Mouse (Mus musculus): ENCODE measurements around the gene Pprc1. TPM values are rescaled to one million over a fixed set of nuclear protein-coding genes. Genes with fewer than 3 reads are reported as not detected.

The Pprc1 gene
- polyA plus RNA-seq, 1 experiment from 2014 or later: 33.2 TPM

GRCm38 (mm10) chr19:46078535-46078934, 33.8 kb downstream of the Pprc1 start:
- no peak for DNase-seq (ENCODE audit: low read depth, low spot score)
- ChIA-PET POLR2A (no interaction called here), CTCF (no interaction called here)
- no peak for ATAC-seq
- in situ Hi-C loops (cut with MboI; ENCODE audit: low pct_unique_long_range_greater_than_20kb): no loop called here
- H3K27me3 ChIP-seq: no peaks in the 10 kb centered on the region
- no peak for TF ChIP-seq CTCF (IDR thresholded peaks at IDR 0.05)

- TF ChIP-seq CTCF (IDR thresholded peaks at IDR 0.05): no peak
- ATAC-seq: no peak
- no peak for DNase-seq (ENCODE audit: low read depth, low spot score)
- CTCF ChIA-PET: interaction anchor here (0.9 to 2.3 kb wide), 5 partner anchors 12 to 140 kb away, joined by 3 to 7 read pairs (median 4); partner anchors contain the start of gene Ldb1
- POLR2A ChIA-PET: interaction anchor here (1.2 kb wide), 1 partner anchor 244 kb away, joined by 3 read pairs; the partner anchor contains the start of gene Fbxl15
- in situ Hi-C loops (cut with MboI; ENCODE audit: low pct_unique_long_range_greater_than_20kb): no loop called here
- no peaks in the 10 kb centered on the region for H3K27me3 ChIP-seq
These were observed 40.5 kb downstream of the Pprc1 start for GRCm38 (mm10) chr19:46085185-46085584.

DNA sequence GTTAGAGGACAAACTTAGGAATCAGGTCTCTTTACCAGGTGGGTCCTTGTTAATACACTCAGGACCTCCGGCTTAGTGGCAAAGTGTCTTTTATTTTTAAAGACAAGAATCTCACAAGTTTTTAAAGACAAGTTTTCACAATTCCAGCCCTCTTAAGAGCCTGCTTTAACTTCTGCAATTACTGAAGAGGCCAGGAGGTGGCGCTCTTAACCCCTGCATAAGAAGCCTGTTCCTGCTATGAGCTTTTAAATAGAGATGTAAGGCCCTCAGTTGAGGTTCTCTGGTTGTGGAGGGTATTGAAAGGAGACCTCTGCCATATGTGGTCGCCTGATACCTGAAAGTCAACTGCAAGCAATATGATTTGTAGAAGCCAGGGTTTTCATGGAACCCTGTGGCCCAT, 41.7 kb downstream of the Pprc1 start:
- ChIA-PET POLR2A (interaction anchor here (0.6 kb wide), 1 partner anchor 256 kb away, joined by 5 read pairs; no protein-coding TSS in a partner anchor), CTCF (interaction anchor here (0.7 to 2.3 kb wide), 8 partner anchors 10 to 211 kb away, joined by 3 to 7 read pairs (median 4); partner anchors contain the start of gene Ldb1)
- ATAC-seq (no peak), DNase-seq (ENCODE audit: low read depth, low spot score) (peak; percentile 15)
- no peaks in the 10 kb centered on the region for H3K27me3 ChIP-seq
- in situ Hi-C loops (cut with MboI; ENCODE audit: low pct_unique_long_range_greater_than_20kb): no loop called here
- TF ChIP-seq CTCF (IDR thresholded peaks at IDR 0.05): peak; percentile 90

- DNase-seq (ENCODE audit: low read depth, low spot score): no peak
- in situ Hi-C loops (cut with MboI; ENCODE audit: low pct_unique_long_range_greater_than_20kb): no loop called here
- ATAC-seq: no peak
- H3K27me3 ChIP-seq: peaks cover 3% of the 10 kb centered on the region
- TF ChIP-seq CTCF (IDR thresholded peaks at IDR 0.05): no peak
- CTCF ChIA-PET: interaction anchor here (1.0 kb wide), 1 partner anchor 161 kb away, joined by 3 read pairs; no protein-coding TSS in a partner anchor
- POLR2A ChIA-PET: interaction anchor here (0.7 kb wide), 1 partner anchor 32 kb away, joined by 3 read pairs; no protein-coding TSS in a partner anchor
These were observed 43.2 kb downstream of the Pprc1 start for GRCm38 (mm10) chr19:46087871-46088270.

- no peak for DNase-seq (ENCODE audit: low read depth, low spot score)
These were observed 47.0 kb downstream of the Pprc1 start for GRCm38 (mm10) chr19:46091641-46092040.

DNA sequence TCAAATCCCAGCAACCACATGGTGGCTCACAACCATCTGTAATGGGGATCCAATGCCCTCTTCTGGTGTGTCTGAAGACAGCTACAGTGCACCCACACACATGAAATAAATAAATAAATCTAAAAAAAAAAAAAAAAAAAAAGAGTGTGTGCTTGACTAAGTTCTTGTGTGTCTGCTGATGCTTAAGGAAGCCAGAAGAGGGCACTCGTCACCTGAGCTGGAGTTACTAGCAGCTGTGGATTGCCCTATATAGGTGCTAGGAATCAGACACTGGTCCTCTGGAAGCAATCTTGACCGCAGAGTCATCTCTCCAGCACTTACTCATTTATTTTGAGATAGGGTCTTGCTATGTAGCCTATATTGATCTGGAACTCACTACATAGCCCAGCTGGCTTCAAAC, 49.5 kb downstream of the Pprc1 start:
- CTCF ChIA-PET: interaction anchor here (1.1 kb wide), 1 partner anchor 14 kb away, joined by 3 read pairs; no protein-coding TSS in a partner anchor
- TF ChIP-seq CTCF (IDR thresholded peaks at IDR 0.05): no peak
- no peak for DNase-seq (ENCODE audit: low read depth, low spot score)
- POLR2A ChIA-PET: no interaction called here
- no peak for ATAC-seq
- H3K27me3 ChIP-seq: peaks cover 38% of the 10 kb centered on the region
- in situ Hi-C loops (cut with MboI; ENCODE audit: low pct_unique_long_range_greater_than_20kb): no loop called here

More at GRCm38 (mm10) chr19:46091641-46092040, 47.0 kb downstream of the Pprc1 start:
- ATAC-seq: no peak
- in situ Hi-C loops (cut with MboI; ENCODE audit: low pct_unique_long_range_greater_than_20kb): no loop called here
- ChIA-PET POLR2A (no interaction called here), CTCF (no interaction called here)
- TF ChIP-seq CTCF (IDR thresholded peaks at IDR 0.05): no peak
- peaks cover 14% of the 10 kb centered on the region for H3K27me3 ChIP-seq

DNA sequence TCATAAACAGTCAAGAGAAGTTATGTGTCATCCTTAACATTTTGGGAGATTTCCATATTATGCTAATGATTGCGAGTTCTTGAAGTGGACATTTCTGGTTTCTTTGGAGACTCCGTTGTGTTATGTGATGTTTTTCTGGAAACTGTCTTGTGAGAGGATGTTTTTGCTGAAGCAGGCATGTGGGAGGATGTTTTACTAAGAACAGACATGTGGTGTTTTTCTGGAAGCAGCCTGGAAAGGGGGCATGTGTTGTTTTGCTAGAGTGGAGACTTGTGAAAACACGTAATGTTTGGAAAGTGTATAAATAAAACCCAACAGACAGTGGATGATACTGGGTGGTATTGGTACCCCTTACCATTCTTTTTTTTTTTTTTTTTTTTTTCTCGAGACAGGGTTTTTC, 50.6 kb downstream of the Pprc1 start:
- no peak for ATAC-seq
- ChIA-PET POLR2A (no interaction called here), CTCF (no interaction called here)
- no peak for DNase-seq (ENCODE audit: low read depth, low spot score)
- TF ChIP-seq CTCF (IDR thresholded peaks at IDR 0.05): no peak
- in situ Hi-C loops (cut with MboI; ENCODE audit: low pct_unique_long_range_greater_than_20kb): no loop called here
- peaks cover 48% of the 10 kb centered on the region for H3K27me3 ChIP-seq

- ChIA-PET CTCF (interaction anchor here (1.5 kb wide), 2 partner anchors 11 to 50 kb away, joined by 3 to 7 read pairs; no protein-coding TSS in a partner anchor), POLR2A (no interaction called here)
- no peak for ATAC-seq
- in situ Hi-C loops (cut with MboI; ENCODE audit: low pct_unique_long_range_greater_than_20kb): no loop called here
- H3K27me3 ChIP-seq: peaks cover 58% of the 10 kb centered on the region
- no peak for DNase-seq (ENCODE audit: low read depth, low spot score)
- no peak for TF ChIP-seq CTCF (IDR thresholded peaks at IDR 0.05)
These were observed 51.7 kb downstream of the Pprc1 start for GRCm38 (mm10) chr19:46096396-46096795.

GRCm38 (mm10) chr19:46099561-46099960, 54.9 kb downstream of the Pprc1 start:
- in situ Hi-C loops (cut with MboI; ENCODE audit: low pct_unique_long_range_greater_than_20kb): no loop called here
- H3K27me3 ChIP-seq: peaks cover 55% of the 10 kb centered on the region
- ChIA-PET CTCF (interaction anchor here (1.5 kb wide), 1 partner anchor 36 kb away, joined by 4 read pairs; no protein-coding TSS in a partner anchor), POLR2A (no interaction called here)
- no peak for DNase-seq (ENCODE audit: low read depth, low spot score)
- no peak for ATAC-seq
- no peak for TF ChIP-seq CTCF (IDR thresholded peaks at IDR 0.05)

DNA sequence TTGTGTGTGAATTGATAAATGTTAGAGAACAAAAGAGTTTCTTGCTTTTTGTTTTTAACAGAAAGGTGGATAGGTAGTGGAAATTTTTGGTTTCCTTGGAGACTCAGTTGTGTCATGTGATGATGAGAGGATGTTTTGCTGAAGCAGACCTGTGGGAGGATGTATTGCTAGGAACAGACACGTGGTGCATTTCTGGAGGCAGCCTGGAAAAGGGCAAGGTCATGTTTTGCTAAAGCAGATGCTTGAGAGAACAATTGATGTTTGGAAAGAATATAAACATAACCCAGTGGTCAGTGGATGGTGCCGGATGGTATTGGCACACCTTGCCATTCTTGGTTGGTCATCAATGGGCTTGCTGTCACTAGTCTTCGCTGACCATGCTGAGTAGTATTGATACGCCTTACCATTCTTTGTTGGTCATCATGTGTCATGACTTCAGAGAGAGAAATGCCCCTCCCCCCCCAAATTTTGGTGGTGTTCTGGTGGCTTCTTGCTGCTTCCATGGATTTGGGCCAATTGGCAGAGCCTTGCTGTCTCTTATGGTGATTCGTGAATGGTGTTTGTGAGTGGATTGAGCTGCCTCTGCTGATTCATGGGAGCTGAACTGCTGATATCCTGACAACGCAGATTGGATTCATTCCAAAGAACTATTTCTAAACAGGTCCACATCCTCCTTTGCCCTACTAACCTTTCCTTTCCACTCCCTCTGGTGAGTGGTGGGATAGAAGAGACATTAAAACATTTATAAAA, 58.9 kb downstream of the Pprc1 start:
- in situ Hi-C loops (cut with MboI; ENCODE audit: low pct_unique_long_range_greater_than_20kb): no loop called here
- ChIA-PET POLR2A (no interaction called here), CTCF (no interaction called here)
- ATAC-seq (no peak), DNase-seq (ENCODE audit: low read depth, low spot score) (no peak)
- TF ChIP-seq CTCF (IDR thresholded peaks at IDR 0.05): no peak
- H3K27me3 ChIP-seq: peaks cover 60% of the 10 kb centered on the region

GRCm38 (mm10) chr19:46104187-46104557, 59.5 kb downstream of the Pprc1 start:
- ATAC-seq: no peak
- ChIA-PET CTCF (no interaction called here), POLR2A (no interaction called here)
- peaks cover 55% of the 10 kb centered on the region for H3K27me3 ChIP-seq
- no peak for DNase-seq (ENCODE audit: low read depth, low spot score)
- in situ Hi-C loops (cut with MboI; ENCODE audit: low pct_unique_long_range_greater_than_20kb): no loop called here
- no peak for TF ChIP-seq CTCF (IDR thresholded peaks at IDR 0.05)

All from Patski (cell line).